Mouse (Mus musculus): Measurements from ENCODE around the gene Creld2. TPM values are rescaled to one million over a fixed set of nuclear protein-coding genes. Genes with fewer than 3 reads are reported as not detected.

The Creld2 gene
- polyA plus RNA-seq, 1 experiment, result 29.7 TPM

DNA sequence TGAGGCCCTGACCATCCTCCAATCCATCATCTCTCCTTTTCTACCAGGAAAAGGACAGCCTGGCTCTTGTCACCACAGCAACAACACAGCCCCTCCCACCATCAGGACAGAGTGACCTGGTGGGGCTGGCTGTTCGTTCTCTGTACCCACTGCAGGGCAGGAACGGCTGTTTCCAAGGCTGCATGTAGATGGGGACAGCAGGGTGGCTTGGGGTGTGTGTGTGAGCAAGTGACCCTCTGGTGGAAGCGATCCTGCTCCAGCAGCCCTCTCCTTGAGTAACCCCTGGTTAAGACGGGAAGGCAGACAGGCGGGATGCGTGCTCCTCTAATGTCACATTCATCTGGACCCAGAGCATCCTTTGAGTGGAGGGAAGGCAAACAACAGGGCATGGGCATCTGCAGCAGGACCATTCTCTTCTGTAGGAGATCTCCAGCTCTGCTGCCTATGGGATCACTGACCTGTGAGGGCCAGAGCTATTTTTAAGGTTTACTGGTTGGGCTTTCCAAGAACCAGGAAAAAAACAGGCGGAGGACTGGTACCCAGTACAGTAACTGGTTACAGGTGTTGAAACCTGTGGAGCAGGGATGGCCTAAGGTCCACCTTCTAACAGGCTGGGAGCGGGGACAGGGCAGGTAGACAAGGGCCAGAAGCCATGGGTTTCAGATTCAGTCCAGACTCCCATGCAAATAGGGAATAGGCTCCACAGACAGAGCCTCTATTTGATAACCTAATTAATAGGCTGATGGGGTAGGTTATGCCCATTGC, 39.9 kb downstream of the Creld2 start:
- 85% methylated on average over 8 of the region's 8 CpGs for WGBS
- no peak overlapping the region for H3K4me3 ChIP-seq (replicated peaks; ENCODE audit: control insufficient read depth, low read depth, low read length)
- TF ChIP-seq CTCF (IDR thresholded peaks at IDR 0.05; ENCODE audit: control insufficient read depth, insufficient read depth, low read length) (no peak), POLR2A (IDR thresholded peaks at IDR 0.05; ENCODE audit: borderline replicate concordance, control insufficient read depth, low read depth, low read length) (no peak)
- no peak overlapping the region for H3K27ac ChIP-seq (ENCODE audit: control insufficient read depth, insufficient read depth, low read depth, low read length, poor library complexity)
- H3K4me1 ChIP-seq (ENCODE audit: control insufficient read depth, insufficient read depth, low read length), result peaks cover 3% of the 10 kb centered on the region; the same call in 1 of the 2 replicates

DNA sequence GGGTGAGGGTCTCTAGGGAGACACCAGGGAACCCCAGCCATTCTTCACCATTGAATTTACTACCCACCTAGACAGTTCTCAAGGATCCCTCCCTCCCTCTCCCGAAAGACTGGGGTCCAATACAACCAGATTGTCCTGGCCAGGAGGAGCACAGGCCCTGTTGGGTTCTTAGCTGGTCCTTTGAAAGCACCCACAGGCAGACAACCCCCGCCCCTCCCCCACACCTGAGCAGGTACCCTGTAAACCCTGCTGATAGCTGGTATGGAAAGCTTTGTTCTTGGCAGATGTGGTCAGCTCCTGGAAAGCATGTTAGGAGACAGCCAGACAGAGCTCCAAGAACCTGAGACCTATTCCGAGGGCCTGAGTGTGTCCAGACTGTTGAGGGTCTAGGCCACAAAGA, 41.3 kb downstream of the Creld2 start:
- no peak for TF ChIP-seq CTCF (IDR thresholded peaks at IDR 0.05; ENCODE audit: control insufficient read depth, insufficient read depth, low read length)
- no peak for TF ChIP-seq POLR2A (IDR thresholded peaks at IDR 0.05; ENCODE audit: borderline replicate concordance, control insufficient read depth, low read depth, low read length)
- H3K4me3 ChIP-seq (replicated peaks; ENCODE audit: control insufficient read depth, low read depth, low read length), result no peak overlapping the region
- H3K27ac ChIP-seq (ENCODE audit: control insufficient read depth, insufficient read depth, low read depth, low read length, poor library complexity), result no peak overlapping the region
- WGBS, result 84% methylated on average over 3 of the region's 3 CpGs
- peaks cover 3% of the 10 kb centered on the region; the same call in 1 of the 2 replicates for H3K4me1 ChIP-seq (ENCODE audit: control insufficient read depth, insufficient read depth, low read length)

DNA sequence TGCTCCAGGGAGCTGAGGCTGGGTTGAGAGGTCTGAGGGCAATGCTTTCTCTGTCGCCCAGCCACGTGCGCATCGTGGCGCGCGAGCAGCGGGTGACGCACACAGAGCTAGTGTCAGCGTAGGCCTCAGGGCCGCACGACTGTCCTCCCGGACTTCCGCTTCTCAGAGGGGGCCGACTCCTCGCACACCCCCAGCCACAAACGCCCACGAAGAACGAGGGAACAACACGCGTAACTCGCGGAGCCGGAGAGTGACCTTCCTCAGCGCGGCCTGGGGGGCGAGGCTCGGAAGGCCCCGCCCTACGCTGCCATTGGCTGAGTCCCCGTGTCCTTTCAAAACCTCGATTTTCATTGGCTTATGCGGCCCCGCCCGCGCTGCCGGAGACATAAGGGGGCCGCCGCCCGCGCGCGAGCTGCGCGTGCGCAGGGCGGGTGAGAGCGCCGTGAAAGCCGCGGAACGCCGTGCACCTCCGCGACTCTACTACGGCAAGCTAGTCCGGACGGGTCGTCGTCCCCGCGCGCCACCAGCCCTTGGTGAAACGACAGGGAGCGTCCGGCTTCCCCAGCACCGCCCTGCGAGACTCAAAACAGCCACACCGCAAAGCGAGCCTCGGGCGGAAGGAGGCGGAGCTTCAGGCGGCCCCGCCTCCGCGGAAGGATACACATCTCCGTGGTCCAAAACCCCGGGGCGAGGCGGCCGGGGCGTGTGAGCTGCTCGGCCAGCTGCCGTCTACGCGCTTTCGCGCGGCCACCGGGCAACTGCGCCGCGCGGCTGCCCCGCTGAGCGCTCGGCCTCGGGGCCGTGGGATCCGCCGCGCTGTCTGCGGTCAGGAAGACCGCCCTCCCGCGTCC, 42.6 kb downstream of the Creld2 start, which contains the start of gene Pim3:
Gene Pim3, plus strand, starts transcription at position 415 of the 851 bp plus-strand sequence.
- under 1% methylated on average over 107 of the region's 107 CpGs for WGBS

GRCm38 (mm10) chr15:88862881-88863694, 43.6 kb downstream of the Creld2 start:
- peak overlapping the region; percentile 90 for H3K4me3 ChIP-seq (replicated peaks; ENCODE audit: control insufficient read depth, low read depth, low read length)
- peaks cover 3% of the 10 kb centered on the region; the same call in 1 of the 2 replicates for H3K4me1 ChIP-seq (ENCODE audit: control insufficient read depth, insufficient read depth, low read length)
- no peak for TF ChIP-seq CTCF (IDR thresholded peaks at IDR 0.05; ENCODE audit: control insufficient read depth, insufficient read depth, low read length)
- TF ChIP-seq POLR2A (IDR thresholded peaks at IDR 0.05; ENCODE audit: borderline replicate concordance, control insufficient read depth, low read depth, low read length), result peak; percentile 20; the same call in 1 of the 2 replicates
- H3K27ac ChIP-seq (ENCODE audit: control insufficient read depth, insufficient read depth, low read depth, low read length, poor library complexity), result peak overlapping the region; percentile 34; the same call in 1 of the 2 replicates
- under 1% methylated on average over 98 of the region's 98 CpGs for WGBS

More for the DNA sequence above, 42.6 kb downstream of the Creld2 start, which contains the start of gene Pim3:
- Histone ChIP-seq H3K4me3 (replicated peaks; ENCODE audit: control insufficient read depth, low read depth, low read length) (peak within 1 kb of the TSS; percentile 90), H3K27ac (ENCODE audit: control insufficient read depth, insufficient read depth, low read depth, low read length, poor library complexity) (peak within 1 kb of the TSS; percentile 99), H3K4me1 (ENCODE audit: control insufficient read depth, insufficient read depth, low read length) (peaks cover 3% of the 10 kb centered on the region; the same call in 1 of the 2 replicates)
- peak; percentile 84; the same call in 1 of the 2 replicates for TF ChIP-seq POLR2A (IDR thresholded peaks at IDR 0.05; ENCODE audit: borderline replicate concordance, control insufficient read depth, low read depth, low read length)
- no peak for TF ChIP-seq CTCF (IDR thresholded peaks at IDR 0.05; ENCODE audit: control insufficient read depth, insufficient read depth, low read length)

- peak overlapping the region; percentile 90 for H3K4me3 ChIP-seq (replicated peaks; ENCODE audit: control insufficient read depth, low read depth, low read length)
- H3K27ac ChIP-seq (ENCODE audit: control insufficient read depth, insufficient read depth, low read depth, low read length, poor library complexity), result peak overlapping the region; percentile 9; the same call in 1 of the 2 replicates
- no peak for TF ChIP-seq POLR2A (IDR thresholded peaks at IDR 0.05; ENCODE audit: borderline replicate concordance, control insufficient read depth, low read depth, low read length)
- TF ChIP-seq CTCF (IDR thresholded peaks at IDR 0.05; ENCODE audit: control insufficient read depth, insufficient read depth, low read length), result no peak
- peaks cover 3% of the 10 kb centered on the region; the same call in 1 of the 2 replicates for H3K4me1 ChIP-seq (ENCODE audit: control insufficient read depth, insufficient read depth, low read length)
- under 1% methylated on average over 38 of the region's 39 CpGs for WGBS
These were observed 44.3 kb downstream of the Creld2 start for GRCm38 (mm10) chr15:88863695-88864231.

DNA sequence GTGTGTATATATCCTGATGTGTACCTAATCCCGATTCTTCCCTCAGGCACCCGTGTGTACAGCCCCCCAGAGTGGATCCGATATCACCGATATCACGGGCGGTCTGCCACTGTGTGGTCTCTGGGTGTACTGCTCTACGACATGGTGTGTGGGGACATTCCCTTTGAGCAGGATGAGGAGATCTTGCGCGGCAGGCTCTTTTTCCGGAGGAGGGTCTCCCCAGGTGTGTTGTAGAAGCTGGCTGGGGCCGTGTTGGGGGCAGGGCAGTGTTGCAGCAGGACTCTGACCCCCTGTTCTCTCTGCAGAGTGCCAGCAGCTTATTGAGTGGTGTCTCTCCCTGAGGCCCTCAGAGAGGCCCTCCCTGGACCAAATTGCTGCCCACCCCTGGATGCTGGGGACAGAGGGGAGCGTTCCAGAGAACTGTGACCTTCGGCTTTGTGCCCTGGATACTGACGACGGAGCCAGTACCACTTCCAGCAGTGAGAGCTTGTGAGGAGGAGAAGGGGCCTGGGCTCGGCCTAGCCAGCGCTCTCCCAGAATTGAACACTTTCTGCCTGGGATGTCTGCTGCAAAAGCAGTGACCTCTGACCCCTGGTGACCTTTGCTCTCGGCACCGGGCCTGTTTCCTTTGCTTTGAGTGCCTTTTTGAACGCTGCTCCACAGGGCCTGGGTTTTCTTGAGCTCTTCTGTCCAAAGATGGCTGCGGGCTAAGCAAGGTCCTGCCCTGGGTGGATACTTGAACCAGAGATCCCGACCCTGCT, 45.0 kb downstream of the Creld2 start:
- Histone ChIP-seq H3K4me1 (ENCODE audit: control insufficient read depth, insufficient read depth, low read length) (peaks cover 3% of the 10 kb centered on the region; the same call in 1 of the 2 replicates), H3K4me3 (replicated peaks; ENCODE audit: control insufficient read depth, low read depth, low read length) (no peak overlapping the region), H3K27ac (ENCODE audit: control insufficient read depth, insufficient read depth, low read depth, low read length, poor library complexity) (no peak overlapping the region)
- no peak for TF ChIP-seq CTCF (IDR thresholded peaks at IDR 0.05; ENCODE audit: control insufficient read depth, insufficient read depth, low read length)
- TF ChIP-seq POLR2A (IDR thresholded peaks at IDR 0.05; ENCODE audit: borderline replicate concordance, control insufficient read depth, low read depth, low read length), result no peak
- 79% methylated on average over 22 of the region's 22 CpGs for WGBS

DNA sequence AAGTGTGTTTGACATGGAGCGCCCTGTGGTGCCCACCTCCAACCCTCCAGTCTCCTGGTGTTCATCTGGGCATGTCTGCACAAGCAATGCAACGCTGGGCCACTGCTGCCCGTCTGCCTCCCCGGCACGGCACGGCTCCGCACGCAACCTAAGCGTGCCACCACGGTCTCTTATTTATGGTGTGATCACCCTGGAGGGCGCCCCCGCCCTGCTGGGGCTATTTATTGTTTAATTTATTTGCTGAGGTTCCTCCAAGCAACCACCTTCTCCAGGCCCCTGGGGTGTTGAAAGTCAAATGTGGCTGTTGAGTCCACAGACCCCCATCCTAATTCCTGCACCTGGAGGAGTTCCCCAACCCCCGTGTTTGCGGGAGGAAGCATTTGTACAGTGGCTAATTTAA, 45.6 kb downstream of the Creld2 start:
- Histone ChIP-seq H3K4me3 (replicated peaks; ENCODE audit: control insufficient read depth, low read depth, low read length) (no peak overlapping the region), H3K4me1 (ENCODE audit: control insufficient read depth, insufficient read depth, low read length) (peaks cover 3% of the 10 kb centered on the region; the same call in 1 of the 2 replicates), H3K27ac (ENCODE audit: control insufficient read depth, insufficient read depth, low read depth, low read length, poor library complexity) (no peak overlapping the region)
- WGBS, result 85% methylated on average over 14 of the region's 14 CpGs
- TF ChIP-seq CTCF (IDR thresholded peaks at IDR 0.05; ENCODE audit: control insufficient read depth, insufficient read depth, low read length) (no peak), POLR2A (IDR thresholded peaks at IDR 0.05; ENCODE audit: borderline replicate concordance, control insufficient read depth, low read depth, low read length) (no peak)

All from bone marrow, adult 2 months (tissue).